Mouse (Mus musculus) kidney, adult 2 months (tissue): ENCODE results near the gene Spock2.

Experiments
- CTCF ChIP-seq: fragments of 200-500 bp; conservative IDR thresholded peaks from 2 replicates; pipeline ENCODE4 v1.5.1; 2011; ENCODE audit warnings: low read depth, mild to moderate bottlenecking, control low read depth, low read length, moderate library complexity, mixed read lengths; ENCODE audit not compliant: insufficient read depth, insufficient read length
- POLR2A ChIP-seq: fragments of 200-500 bp; IDR thresholded peaks from one replicate; pipeline ENCODE4 v1.6.1; 2011; ENCODE audit warnings: low read depth, low read length, control low read depth

- no peak for TF ChIP-seq CTCF
- no peak for TF ChIP-seq POLR2A
Measured at GRCm38 (mm10) chr10:60116997-60117396, 11.0 kb downstream of the Spock2 start.
